Mouse (Mus musculus): Measurements from ENCODE around the gene Fam199x. TPM values are rescaled to one million over a fixed set of nuclear protein-coding genes. Genes with fewer than 3 reads are reported as not detected.

Gene Fam199x
- total RNA-seq, 2 experiments from 2014 or later = 4.1 to 5.2 TPM

GRCm38 (mm10) chrX:137104531-137104930, 55.1 kb downstream of the Fam199x start:
- H3K4me3 ChIP-seq = no peak overlapping the region
- DNase-seq = no peak
- no peak overlapping the region for H3K27ac ChIP-seq
- no peak for TF ChIP-seq CTCF (IDR thresholded peaks at IDR 0.05)
- intact Hi-C loops (cut with DNase I) = no loop called here

GRCm38 (mm10) chrX:137106498-137106897, 57.1 kb downstream of the Fam199x start:
- Histone ChIP-seq H3K4me3 (no peak overlapping the region), H3K27ac (no peak overlapping the region)
- no peak for DNase-seq
- intact Hi-C loops (cut with DNase I) = no loop called here
- TF ChIP-seq CTCF (IDR thresholded peaks at IDR 0.05) = no peak

GRCm38 (mm10) chrX:137118097-137118746, 68.8 kb downstream of the Fam199x start:
- TF ChIP-seq CTCF (IDR thresholded peaks at IDR 0.05) = peak; percentile 17; the same call in 1 of the 2 replicates
- no peak overlapping the region for H3K27ac ChIP-seq
- intact Hi-C loops (cut with DNase I) = no loop called here
- peak overlapping the region; percentile 8 for H3K4me3 ChIP-seq
- DNase-seq = peak; percentile 29

- Histone ChIP-seq H3K27ac (no peak overlapping the region), H3K4me3 (peak overlapping the region; percentile 61)
- no peak for TF ChIP-seq CTCF (IDR thresholded peaks at IDR 0.05)
- intact Hi-C loops (cut with DNase I) = no loop called here
- no peak for DNase-seq
These were observed 70.5 kb downstream of the Fam199x start for GRCm38 (mm10) chrX:137119675-137120423.

- no peak within 1 kb of the TSS for H3K27ac ChIP-seq
- DNase-seq = no peak
- intact Hi-C loops (cut with DNase I) = no loop called here
- no peak within 1 kb of the TSS for H3K4me3 ChIP-seq
- no peak for TF ChIP-seq CTCF (IDR thresholded peaks at IDR 0.05)
These were observed 72.3 kb downstream of the Fam199x start, which contains the start of gene Esx1 for GRCm38 (mm10) chrX:137121718-137122117. Esx1 (minus strand) TSS chrX:137122083.

- DNase-seq = no peak
- no peak for TF ChIP-seq CTCF (IDR thresholded peaks at IDR 0.05)
- intact Hi-C loops (cut with DNase I) = no loop called here
- H3K27ac ChIP-seq = no peak overlapping the region
- no peak overlapping the region for H3K4me3 ChIP-seq
These were observed 78.1 kb downstream of the Fam199x start for GRCm38 (mm10) chrX:137127542-137127941.

Other genes with a start within 250 kb of the Fam199x start
- 1 to 10 TPM; 2.3 to 3.1 TPM for gene Plp1, start 226.9 kb upstream of the Fam199x start, total RNA-seq (2021)
- under 1 TPM in 1 of 2 experiments, not detected in 1; 0.05 TPM for gene Rab9b, start 180.8 kb upstream of the Fam199x start, total RNA-seq (2021)
- not detected for gene H2bfm, start 122.3 kb upstream of the Fam199x start, total RNA-seq (2021)
- 10 to 100 TPM in 1 of 2 experiments, 1 to 10 TPM in 1; 5.1 to 10.7 TPM for gene Tmsb15b2, start 74.1 kb upstream of the Fam199x start, total RNA-seq (2021)
- under 1 TPM in 1 of 2 experiments, not detected in 1; 0.75 TPM for gene Tmsb15l, start 72.7 kb upstream of the Fam199x start, total RNA-seq (2021)
- 1 to 10 TPM in 1 of 2 experiments, not detected in 1; 2.4 TPM for gene Tmsb15b1, start 72.7 kb upstream of the Fam199x start, total RNA-seq (2021)
- under 1 TPM in 1 of 2 experiments, not detected in 1; 0.11 TPM for gene Zcchc18, start 56.4 kb upstream of the Fam199x start, total RNA-seq (2021)
- gene Slc25a53, start 11.3 kb upstream of the Fam199x start, total RNA-seq (2021) = 1 to 10 TPM; 1.8 to 4.0 TPM
- gene Esx1, start 72.5 kb downstream of the Fam199x start, total RNA-seq (2021) = not detected